Mouse (Mus musculus) midbrain, embryonic 13.5 days (tissue): ENCODE data around the gene Gm6583. TPM values are rescaled to one million over a fixed set of nuclear protein-coding genes. Genes with fewer than 3 reads are reported as not detected.

Experiments used
- ATAC-seq: fragments of 200-750 bp; cut with Nextera tagmentation; 2 replicates; pipeline ENCODE4 v1.8.0; 2017; ENCODE audit warnings: mild to moderate bottlenecking, moderate TSS enrichment, moderate library complexity
- H3K27ac ChIP-seq: fragments of 300-500 bp; sonication (generic); 2 replicates; pipeline ENCODE4 v1.5.1; 2015; ENCODE audit warnings: inconsistent platforms, mild to moderate bottlenecking, moderate library complexity
- H3K27me3 ChIP-seq: fragments of 300-500 bp; sonication (generic); 2 replicates; pipeline ENCODE4 v1.6.1; 2015; ENCODE audit warnings: mild to moderate bottlenecking, inconsistent platforms
- H3K36me3 ChIP-seq: fragments of 300-500 bp; sonication (generic); 2 replicates; pipeline ENCODE4 v1.6.1; 2015; ENCODE audit warnings: mild to moderate bottlenecking, inconsistent platforms
- H3K4me1 ChIP-seq: fragments of 300-500 bp; sonication (generic); replicated peaks from 2 replicates; pipeline ENCODE4 v1.6.1; 2015; ENCODE audit warnings: inconsistent platforms
- H3K4me2 ChIP-seq: fragments of 300-500 bp; sonication (generic); replicated peaks from 2 replicates; pipeline ENCODE4 v1.6.1; 2015; ENCODE audit warnings: moderate library complexity, mild to moderate bottlenecking, inconsistent platforms
- H3K4me3 ChIP-seq: fragments of 300-500 bp; sonication (generic); replicated peaks from 2 replicates; pipeline ENCODE4 v1.5.1; 2015; ENCODE audit warnings: mild to moderate bottlenecking, inconsistent platforms
- H3K9ac ChIP-seq: fragments of 300-500 bp; sonication (generic); replicated peaks from 2 replicates; pipeline ENCODE4 v1.6.1; 2015; ENCODE audit warnings: mild to moderate bottlenecking, inconsistent platforms
- H3K9me3 ChIP-seq: fragments of 300-500 bp; sonication (generic); 2 replicates; pipeline ENCODE4 v1.6.1; 2016; ENCODE audit warnings: mild to moderate bottlenecking, inconsistent platforms
- WGBS: fragments of 180-500 bp; shearing (Covaris S2); methylation state at CpG from one replicate; pipeline ENCODE4 v1.1.7; 2015; 5-methylcytosine and 5-hydroxymethylcytosine counted together
- polyA plus RNA-seq: library from polyadenylated mRNA; unstranded; fragments of >200 nt; fragmentation: Nextera tagmentation; extraction: Ambion mirVana; gene quantifications from 2 replicates; pipeline ENCODE4 v1.2.1, GENCODE M21; 2015

Gene Gm6583
- polyA plus RNA-seq, 1 experiment from 2014 or later: 0.17 TPM

DNA sequence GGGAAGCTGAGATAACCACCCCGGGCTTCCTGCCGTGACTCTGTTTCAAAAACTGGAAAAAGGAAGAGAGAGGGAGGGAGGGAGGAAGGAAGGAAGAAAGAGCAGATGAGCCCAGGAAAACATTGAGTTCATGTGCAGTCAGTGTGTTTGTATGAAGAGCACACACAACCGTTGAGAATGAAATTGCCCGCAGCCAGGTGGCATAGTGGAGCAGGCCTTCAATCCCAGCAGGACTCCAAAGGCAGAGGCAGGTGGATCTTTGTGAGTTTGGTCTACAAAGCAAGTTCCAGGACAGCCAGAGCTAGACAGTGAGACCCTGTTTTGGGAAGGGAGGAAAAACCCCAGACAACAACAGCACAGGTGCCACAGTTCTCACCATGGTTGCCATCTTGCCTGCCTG lies 11.5 kb upstream of the Gm6583 start:
- 92% methylated on average over 4 of the region's 4 CpGs for WGBS
- peaks cover 77% of the 10 kb centered on the region for H3K36me3 ChIP-seq
- no peak overlapping the region for H3K4me3 ChIP-seq
- no peaks in the 10 kb centered on the region for H3K9me3 ChIP-seq
- ATAC-seq: no peak
- no peak overlapping the region for H3K4me2 ChIP-seq
- H3K4me1 ChIP-seq: peaks cover 39% of the 10 kb centered on the region
- H3K27me3 ChIP-seq: 0 out of 2 replicates have a peak, but pooled peaks cover 3% of the 10 kb centered on the region
- H3K27ac ChIP-seq: no peak overlapping the region
- no peak overlapping the region for H3K9ac ChIP-seq

GRCm38 (mm10) chr5:112366879-112367278 lies 11.0 kb upstream of the Gm6583 start:
- Histone ChIP-seq H3K4me1 (peaks cover 34% of the 10 kb centered on the region), H3K9ac (no peak overlapping the region), H3K27me3 (0 out of 2 replicates have a peak, but pooled peaks cover 3% of the 10 kb centered on the region), H3K4me2 (no peak overlapping the region), H3K27ac (no peak overlapping the region), H3K9me3 (no peaks in the 10 kb centered on the region), H3K36me3 (peaks cover 81% of the 10 kb centered on the region), H3K4me3 (no peak overlapping the region)
- 98% methylated on average over 6 of the region's 6 CpGs for WGBS
- ATAC-seq: no peak

GRCm38 (mm10) chr5:112364184-112364797 lies 8.5 kb upstream of the Gm6583 start:
- Histone ChIP-seq H3K4me1 (peaks cover 9% of the 10 kb centered on the region), H3K4me2 (no peak overlapping the region), H3K9ac (no peak overlapping the region), H3K27ac (no peak overlapping the region), H3K27me3 (0 out of 2 replicates have a peak, but pooled peaks cover 3% of the 10 kb centered on the region), H3K36me3 (peaks cover 65% of the 10 kb centered on the region), H3K4me3 (no peak overlapping the region), H3K9me3 (no peaks in the 10 kb centered on the region)
- peak; percentile 43; the same call in 1 of the 2 replicates for ATAC-seq
- WGBS: 64% methylated on average over 10 of the region's 10 CpGs

DNA sequence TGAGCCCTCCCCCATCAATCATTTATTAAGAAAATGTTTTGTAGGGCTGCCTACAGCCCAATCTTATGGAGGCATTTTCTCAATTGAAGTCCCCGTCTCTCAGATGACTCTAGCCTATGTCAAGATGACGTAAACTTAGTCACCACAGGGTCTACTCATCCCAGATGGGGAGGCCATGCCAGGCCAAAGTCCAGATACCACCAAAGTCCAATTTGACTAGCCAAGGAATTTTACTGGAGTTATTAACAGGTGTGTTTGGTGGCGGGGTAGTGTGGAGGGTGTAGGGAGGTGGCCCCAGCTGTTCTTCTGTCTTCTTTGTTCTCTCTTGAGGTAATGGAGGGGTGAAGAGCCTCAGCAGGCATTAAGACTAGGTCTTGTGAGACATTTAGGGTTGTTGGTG lies 4.2 kb upstream of the Gm6583 start:
- H3K4me1 ChIP-seq: no peaks in the 10 kb centered on the region
- no peak overlapping the region for H3K9ac ChIP-seq
- no peak overlapping the region for H3K27ac ChIP-seq
- WGBS: 98% methylated on average over 3 of the region's 3 CpGs
- H3K27me3 ChIP-seq: no peaks in the 10 kb centered on the region
- H3K4me3 ChIP-seq: no peak overlapping the region
- ATAC-seq: no peak
- H3K4me2 ChIP-seq: no peak overlapping the region
- no peaks in the 10 kb centered on the region for H3K9me3 ChIP-seq
- peaks cover 72% of the 10 kb centered on the region for H3K36me3 ChIP-seq

- Histone ChIP-seq H3K9me3 (no peaks in the 10 kb centered on the region), H3K27ac (no peak overlapping the region), H3K4me3 (no peak overlapping the region), H3K4me2 (no peak overlapping the region), H3K27me3 (no peaks in the 10 kb centered on the region), H3K4me1 (no peaks in the 10 kb centered on the region), H3K9ac (no peak overlapping the region), H3K36me3 (peaks cover 72% of the 10 kb centered on the region)
- 95% methylated on average over 4 of the region's 4 CpGs for WGBS
- no peak for ATAC-seq
Observed at GRCm38 (mm10) chr5:112359520-112359919, 3.7 kb upstream of the Gm6583 start.

GRCm38 (mm10) chr5:112356322-112356721 lies 489 bp upstream of the Gm6583 start:
- peaks cover 72% of the 10 kb centered on the region for H3K36me3 ChIP-seq
- no peak overlapping the region for H3K27ac ChIP-seq
- 92% methylated on average over 9 of the region's 9 CpGs for WGBS
- no peaks in the 10 kb centered on the region for H3K4me1 ChIP-seq
- H3K27me3 ChIP-seq: no peaks in the 10 kb centered on the region
- H3K4me3 ChIP-seq: no peak overlapping the region
- no peaks in the 10 kb centered on the region for H3K9me3 ChIP-seq
- no peak overlapping the region for H3K4me2 ChIP-seq
- H3K9ac ChIP-seq: no peak overlapping the region
- no peak for ATAC-seq

GRCm38 (mm10) chr5:112355493-112355892 lies 340 bp downstream of the Gm6583 start:
- Histone ChIP-seq H3K4me1 (no peaks in the 10 kb centered on the region), H3K4me2 (no peak overlapping the region), H3K4me3 (no peak overlapping the region), H3K9me3 (no peaks in the 10 kb centered on the region), H3K36me3 (peaks cover 80% of the 10 kb centered on the region), H3K27ac (no peak overlapping the region), H3K27me3 (no peaks in the 10 kb centered on the region), H3K9ac (no peak overlapping the region)
- WGBS: 88% methylated on average over 6 of the region's 6 CpGs
- no peak for ATAC-seq

GRCm38 (mm10) chr5:112349169-112349568 lies 6.7 kb downstream of the Gm6583 start:
- Histone ChIP-seq H3K27ac (no peak overlapping the region), H3K9ac (no peak overlapping the region), H3K4me3 (no peak overlapping the region), H3K9me3 (no peaks in the 10 kb centered on the region), H3K4me1 (peaks cover 22% of the 10 kb centered on the region), H3K36me3 (peaks cover 71% of the 10 kb centered on the region), H3K27me3 (no peaks in the 10 kb centered on the region), H3K4me2 (no peak overlapping the region)
- no peak for ATAC-seq
- WGBS: 95% methylated on average over 8 of the region's 8 CpGs

DNA sequence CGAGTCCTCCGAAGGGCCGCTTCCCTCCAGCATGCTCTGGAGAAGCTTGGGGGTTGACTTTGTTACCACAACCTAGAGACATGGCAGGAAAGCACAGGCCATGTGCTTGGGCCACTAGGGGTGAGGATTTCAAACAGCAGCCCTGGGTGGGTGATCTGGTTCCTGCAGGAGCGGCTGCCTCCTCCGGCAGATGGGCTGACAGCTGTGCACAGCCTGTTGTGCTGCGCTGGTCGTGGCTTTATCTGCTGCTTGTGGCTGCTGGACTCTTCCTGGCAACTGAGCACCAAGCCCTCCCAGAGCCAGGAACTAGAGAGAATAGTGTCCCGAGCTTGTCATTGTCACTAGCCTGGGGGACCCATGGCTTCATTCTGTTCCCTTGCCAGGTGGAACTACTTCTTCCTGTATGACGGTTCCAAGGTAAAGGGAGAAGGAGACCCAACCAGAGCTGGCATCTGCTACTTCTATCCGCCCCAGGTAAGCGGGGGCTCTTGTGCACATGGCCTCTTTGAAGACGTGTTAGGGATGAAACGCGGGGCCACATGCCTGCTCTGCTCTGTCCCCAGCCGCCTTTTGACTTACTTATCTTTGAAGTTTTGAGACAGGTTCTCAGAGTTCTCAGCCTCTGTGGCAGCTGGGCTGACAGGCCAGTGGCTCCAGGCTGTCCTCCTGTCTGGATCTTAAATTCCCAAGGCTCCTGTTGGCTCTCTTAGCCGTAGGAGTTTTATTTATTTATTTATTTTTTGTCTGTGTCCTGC lies 9.4 kb downstream of the Gm6583 start:
- Histone ChIP-seq H3K4me3 (no peak overlapping the region), H3K36me3 (peaks cover 47% of the 10 kb centered on the region), H3K4me2 (no peak overlapping the region; the same call in 1 of the 2 replicates), H3K27ac (no peak overlapping the region), H3K9me3 (no peaks in the 10 kb centered on the region), H3K27me3 (no peaks in the 10 kb centered on the region), H3K9ac (peak overlapping the region; percentile 51), H3K4me1 (peaks cover 43% of the 10 kb centered on the region)
- ATAC-seq: no peak
- 89% methylated on average over 16 of the region's 16 CpGs for WGBS

DNA sequence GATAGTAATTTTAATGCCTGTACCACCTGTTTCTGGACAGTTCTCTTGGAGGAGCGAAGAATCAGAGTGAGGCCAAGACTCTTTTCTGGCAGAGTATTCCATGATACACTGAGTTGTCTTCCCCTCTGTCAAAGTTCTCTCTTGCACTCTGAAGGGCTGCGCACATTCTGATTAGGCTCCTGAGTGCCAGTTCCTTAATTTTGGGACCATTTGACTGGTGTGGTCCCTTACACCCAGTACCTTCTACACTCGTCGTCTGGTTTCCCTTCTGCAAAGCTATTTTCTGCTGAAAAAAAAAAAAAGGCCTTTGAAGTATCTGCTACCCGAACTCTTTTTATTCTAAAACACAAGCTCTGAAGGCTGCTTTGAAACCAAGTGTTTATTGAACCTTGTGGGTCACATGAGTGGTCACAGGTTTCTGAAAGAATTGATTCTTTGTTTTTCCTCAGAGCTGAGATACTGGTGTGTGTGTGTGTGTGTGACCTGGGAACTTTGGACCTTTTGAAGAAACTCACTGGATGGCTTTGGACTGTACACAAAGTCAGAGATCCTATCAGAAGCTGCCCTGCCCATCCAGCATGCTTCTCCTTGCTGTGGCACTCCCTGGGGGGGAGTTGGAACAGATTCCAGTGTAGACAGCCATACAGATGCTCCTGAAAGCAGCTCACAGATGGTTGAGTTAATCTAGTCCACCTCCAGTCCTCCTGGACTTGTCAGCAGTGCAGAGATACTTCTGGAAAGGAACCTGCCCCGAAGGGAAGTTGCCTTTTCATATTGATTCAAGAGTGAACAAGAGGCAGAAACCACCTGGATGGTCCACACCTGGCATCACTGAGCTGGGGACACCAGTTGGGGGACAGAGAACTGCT lies 11.5 kb downstream of the Gm6583 start:
- H3K9ac ChIP-seq: peak overlapping the region; percentile 36; the same call in 1 of the 2 replicates
- no peaks in the 10 kb centered on the region for H3K9me3 ChIP-seq
- no peaks in the 10 kb centered on the region for H3K27me3 ChIP-seq
- WGBS: 81% methylated on average over 6 of the region's 6 CpGs
- H3K4me1 ChIP-seq: peaks cover 43% of the 10 kb centered on the region
- H3K27ac ChIP-seq: no peak overlapping the region
- ATAC-seq: no peak
- H3K4me2 ChIP-seq: no peak overlapping the region
- no peak overlapping the region for H3K4me3 ChIP-seq
- H3K36me3 ChIP-seq: peaks cover 36% of the 10 kb centered on the region

DNA sequence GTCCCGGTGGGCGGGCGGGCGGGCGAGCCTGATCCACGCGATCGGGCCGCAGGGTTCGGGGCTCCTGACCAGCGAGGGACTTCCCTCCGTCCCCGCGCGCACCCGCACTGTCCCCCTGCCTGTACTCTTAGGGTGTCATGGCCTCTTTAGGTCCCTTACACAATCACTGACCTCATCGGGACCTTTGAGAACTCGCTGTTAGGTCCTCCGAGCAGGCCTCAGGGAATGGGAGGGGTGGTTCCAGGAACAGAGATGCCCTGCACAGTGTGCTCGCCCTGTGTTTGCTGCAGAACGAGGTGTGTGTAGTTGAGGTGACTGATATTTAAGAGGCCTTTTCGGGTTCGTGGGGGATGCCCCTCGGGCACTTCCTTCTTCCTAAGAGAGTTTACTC lies 12.6 kb downstream of the Gm6583 start:
- peak overlapping the region; percentile 55 for H3K27ac ChIP-seq
- WGBS: under 1% methylated on average over 19 of the region's 24 CpGs

More for the DNA sequence above, 12.6 kb downstream of the Gm6583 start:
- ATAC-seq: peak; percentile 86
- Histone ChIP-seq H3K27me3 (no peaks in the 10 kb centered on the region), H3K36me3 (peaks cover 35% of the 10 kb centered on the region), H3K4me1 (peaks cover 43% of the 10 kb centered on the region), H3K9ac (peak overlapping the region; percentile 89), H3K4me2 (peak overlapping the region; percentile 84), H3K4me3 (peak overlapping the region; percentile 85), H3K9me3 (no peaks in the 10 kb centered on the region)
